Mouse (Mus musculus) left cerebral cortex, postnatal 4 days (tissue): ENCODE measurements around the gene Rasgrf1. TPM values are rescaled to one million over a fixed set of nuclear protein-coding genes. Genes with fewer than 3 reads are reported as not detected.

Experiments used
- DNase-seq: peaks from one replicate; pipeline ENCODE4 v3.0.0-alpha.2; 2022
- intact Hi-C: fragments of 180-260 bp; cut with DNase I; formaldehyde crosslinking; loops from one replicate; pipeline ENCODE4 v1.15.1; 2025
- total RNA-seq, 2 experiments: library from RNA; stranded (reverse); gene quantifications; 2 replicates each; pipeline ENCODE4 v1.2.3; 2021

The Rasgrf1 gene
- total RNA-seq, 2 experiments from 2014 or later = 18.7 to 29.3 TPM

DNA sequence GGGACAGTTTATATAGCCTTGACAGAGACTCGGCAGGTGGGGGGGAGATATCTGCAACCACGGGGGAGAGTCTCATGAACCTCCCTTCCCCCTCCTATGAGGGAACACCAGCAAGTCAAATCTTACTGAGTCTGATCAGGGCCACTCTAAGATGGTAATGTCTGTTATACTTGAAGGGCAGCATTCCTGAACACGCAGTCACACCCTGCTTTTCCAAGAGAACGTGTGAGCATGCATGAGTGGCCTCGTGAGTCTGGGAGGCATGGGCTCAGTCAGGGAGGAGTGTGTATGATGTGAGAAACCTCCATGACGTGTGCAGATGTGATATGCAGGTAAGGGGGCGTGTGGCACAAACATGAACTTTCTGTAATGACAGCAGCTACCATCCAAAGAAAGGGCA, 159.8 kb downstream of the Rasgrf1 start:
- intact Hi-C loops = no loop called here
- DNase-seq = no peak

DNA sequence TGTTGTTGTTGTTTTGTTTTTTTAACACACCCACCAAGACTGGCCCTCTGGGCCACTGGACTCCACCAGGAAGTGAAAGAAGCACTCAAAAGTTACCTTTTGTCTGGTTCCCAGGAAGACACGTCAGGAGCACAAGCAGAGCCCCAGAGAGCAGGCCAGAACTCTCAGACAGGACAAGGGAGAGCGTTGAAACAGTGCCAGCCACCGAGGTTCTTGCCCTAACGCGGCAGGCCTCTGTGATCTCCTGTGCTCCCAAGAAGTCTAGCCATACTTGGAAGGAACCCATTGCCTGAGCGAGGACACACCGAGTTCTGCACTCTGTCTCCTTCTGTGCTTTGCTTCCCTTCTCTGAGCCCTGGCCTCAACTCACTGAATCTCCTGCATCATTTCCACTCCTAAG, 160.5 kb downstream of the Rasgrf1 start:
- intact Hi-C loops = loop anchor here (10.0 kb wide), 1 partner anchor 95 kb away; no protein-coding TSS in a partner anchor
- DNase-seq = no peak

DNA sequence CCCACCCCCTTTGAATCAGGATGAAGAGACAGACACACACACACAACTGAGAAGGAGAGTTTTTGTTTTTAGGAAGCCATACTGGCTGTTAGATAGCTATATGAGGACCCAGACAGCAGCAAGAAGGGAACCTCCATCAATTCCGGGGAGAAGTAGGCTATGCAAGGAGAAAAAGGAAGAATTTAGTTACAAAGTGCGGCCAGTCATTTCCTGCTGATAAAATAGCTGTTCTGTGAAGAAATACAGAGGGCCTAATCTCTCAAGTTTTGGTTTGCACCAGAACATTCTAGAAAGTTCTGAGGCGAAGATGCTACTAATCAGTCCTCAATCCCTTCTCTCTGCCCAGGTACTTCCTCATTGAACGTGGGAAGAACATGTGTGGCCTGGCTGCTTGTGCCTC, 165.6 kb downstream of the Rasgrf1 start:
- no peak for DNase-seq
- intact Hi-C loops = loop anchor here (10.0 kb wide), 1 partner anchor 101 kb away; no protein-coding TSS in a partner anchor

DNA sequence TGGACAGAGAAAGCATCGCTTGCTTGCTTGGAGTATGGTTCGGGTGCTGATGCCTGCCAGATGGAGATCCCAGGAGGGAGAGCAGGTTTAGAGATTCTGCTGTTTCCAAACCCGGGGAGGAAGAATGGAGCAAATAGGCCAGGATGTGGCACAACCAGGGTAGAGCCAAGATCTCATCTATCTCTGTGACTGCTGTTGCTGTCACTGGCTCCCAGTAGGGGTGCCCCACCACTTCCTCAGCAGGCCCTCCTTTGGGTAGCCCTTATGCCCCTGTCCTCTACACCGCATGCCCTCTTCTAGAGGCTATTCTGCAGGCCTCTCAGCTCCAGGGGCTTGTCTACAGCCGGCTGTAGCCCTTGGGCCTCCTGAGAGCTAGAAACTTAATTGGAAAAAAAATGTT, 166.4 kb downstream of the Rasgrf1 start:
- intact Hi-C loops = loop anchor here (10.0 kb wide), 1 partner anchor 101 kb away; no protein-coding TSS in a partner anchor

More for the DNA sequence above, 166.4 kb downstream of the Rasgrf1 start:
- DNase-seq = no peak

Other genes starting within 250 kb of the Rasgrf1 start
- 10 to 100 TPM; 25.0 to 25.9 TPM for gene Tmed3, start 204.8 kb upstream of the Rasgrf1 start, total RNA-seq
- 1 to 10 TPM; 3.2 to 3.5 TPM for gene Ankrd34c, start 171.4 kb upstream of the Rasgrf1 start, total RNA-seq
- 10 to 100 TPM; 18.4 to 32.1 TPM for gene Ctsh, start 144.2 kb downstream of the Rasgrf1 start, total RNA-seq
- 100 to 1,000 TPM; 436 to 445 TPM for gene Morf4l1, start 204.9 kb downstream of the Rasgrf1 start, total RNA-seq